Mouse (Mus musculus) kidney, adult 2 months (tissue): ENCODE measurements at regions not wholly inside any gene's neighbourhood (a gene's known extent, or its start where the extent isn't known, plus 50 kb on each side); places are given as distances from the start of the nearest gene placed in this dataset.

ENCODE experiments used
- CTCF ChIP-seq: fragments of 200-500 bp; conservative IDR thresholded peaks from 2 replicates; pipeline ENCODE4 v1.5.1; 2011; ENCODE audit warnings: low read depth, mild to moderate bottlenecking, control low read depth, low read length, moderate library complexity, mixed read lengths; ENCODE audit not compliant: insufficient read depth, insufficient read length
- POLR2A ChIP-seq: fragments of 200-500 bp; IDR thresholded peaks from one replicate; pipeline ENCODE4 v1.6.1; 2011; ENCODE audit warnings: low read depth, low read length, control low read depth

DNA sequence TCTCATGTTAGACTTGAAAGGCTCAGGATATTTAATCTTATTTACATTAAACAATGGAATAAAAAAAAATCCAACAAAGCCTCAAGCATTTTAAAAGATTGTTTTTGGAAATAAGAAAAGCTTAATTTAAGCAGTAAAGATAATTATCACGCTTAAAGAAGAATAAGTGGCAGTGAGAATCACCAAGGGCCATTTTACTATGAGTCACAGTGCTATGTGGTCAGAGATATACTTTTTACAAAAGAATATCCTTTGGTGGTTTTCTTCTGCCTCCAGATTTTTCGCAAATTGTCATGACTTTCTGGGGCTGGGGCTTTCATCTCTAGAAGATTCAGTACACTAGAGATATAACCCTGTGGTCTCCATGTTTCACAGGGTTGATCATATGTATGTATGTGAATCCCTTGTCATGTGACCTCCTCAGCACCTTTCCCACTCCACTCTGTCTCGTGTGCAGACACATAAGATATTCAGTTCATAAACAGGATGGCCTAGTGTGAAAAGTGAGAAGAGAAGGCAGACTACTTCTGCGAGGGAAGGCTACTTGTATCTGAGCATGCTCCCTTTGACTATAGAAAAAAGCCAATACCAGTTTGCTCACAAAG lies 50.8 kb upstream of the Hbs1l start:
- TF ChIP-seq CTCF (no peak), POLR2A (no peak)
